Mouse (Mus musculus): ENCODE measurements around the gene Kncn. TPM values are rescaled to one million over a fixed set of nuclear protein-coding genes. Genes with fewer than 3 reads are reported as not detected.

The Kncn gene
- polyA plus RNA-seq, 1 experiment from 2014 or later: 0.09 TPM

DNA sequence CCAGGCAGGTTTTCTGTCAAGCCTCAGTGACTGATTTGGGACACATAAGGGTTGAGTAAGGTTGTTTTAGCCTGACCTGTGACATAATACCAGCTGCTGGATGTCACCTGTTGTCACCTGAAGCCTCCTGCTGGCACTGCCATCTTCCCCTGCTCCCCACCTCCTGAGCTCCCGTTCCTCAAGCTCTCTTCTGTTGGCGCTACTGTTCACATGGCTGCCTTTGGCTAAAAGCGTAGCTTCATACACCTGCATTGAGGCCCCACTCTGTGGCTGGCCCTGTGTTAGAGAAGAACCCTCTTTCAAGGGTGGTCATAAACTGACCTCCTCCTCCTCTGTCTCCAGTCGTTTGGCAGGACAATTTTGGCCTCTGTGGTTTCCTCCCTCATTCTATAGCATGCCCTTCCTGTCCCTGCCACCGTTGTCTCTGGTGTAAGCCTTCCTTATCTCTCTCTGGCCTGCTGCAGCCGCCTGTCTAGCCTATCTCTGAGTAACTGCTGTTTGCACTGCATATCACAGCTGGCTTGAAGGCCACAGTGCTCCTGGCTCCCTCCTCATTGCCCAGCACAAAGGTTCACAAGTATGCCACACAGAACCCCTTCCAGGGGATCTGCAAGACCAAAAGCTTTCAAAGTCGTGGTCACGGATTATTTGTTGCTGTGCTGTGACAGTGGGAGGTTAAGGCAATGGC, 35.1 kb upstream of the Kncn start:
- H3K36me3 ChIP-seq (ENCODE audit: control insufficient read depth, insufficient read depth, low read length): peaks cover 3% of the 10 kb centered on the region; the same call in 1 of the 2 replicates
- no peaks in the 10 kb centered on the region for H3K9me3 ChIP-seq (ENCODE audit: control insufficient read depth, low read length)
- no peak overlapping the region for H3K27ac ChIP-seq (ENCODE audit: low read depth, low read length)
- no peak overlapping the region for H3K4me3 ChIP-seq (ENCODE audit: low read depth, low read length)
- no peaks in the 10 kb centered on the region for H3K4me1 ChIP-seq (ENCODE audit: control insufficient read depth, insufficient read depth, low read length)
- WGBS: 66% methylated on average over 8 of the region's 8 CpGs
- no peak overlapping the region for H3K9ac ChIP-seq (replicated peaks; ENCODE audit: low read depth, low read length)
- no peaks in the 10 kb centered on the region for H3K27me3 ChIP-seq (ENCODE audit: control insufficient read depth, insufficient read depth, low read length)
- no peak overlapping the region for H3K4me2 ChIP-seq (ENCODE audit: low read depth, low read length)
- ATAC-seq (ENCODE audit: low read depth): no peak

DNA sequence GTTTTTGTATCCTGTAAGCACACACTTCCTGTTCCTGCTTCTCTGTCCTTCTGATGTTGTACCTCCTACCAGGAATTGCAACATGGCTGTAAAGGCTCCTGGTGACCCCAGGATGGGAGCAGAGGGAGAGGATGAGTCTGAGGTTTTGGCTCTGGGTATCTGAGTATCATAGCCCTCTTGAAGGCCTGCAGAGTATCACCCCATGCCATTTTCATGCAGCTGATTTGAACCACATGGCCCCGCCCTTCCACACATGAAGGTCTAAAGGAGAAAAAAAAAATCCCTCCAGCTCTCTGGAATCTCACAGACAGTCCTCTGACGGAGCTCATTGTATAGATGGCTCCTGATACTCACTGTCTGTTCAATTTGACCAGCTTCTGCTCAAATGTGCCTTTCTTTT, 34.1 kb upstream of the Kncn start:
- H3K36me3 ChIP-seq (ENCODE audit: control insufficient read depth, insufficient read depth, low read length): peaks cover 3% of the 10 kb centered on the region; the same call in 1 of the 2 replicates
- no peak overlapping the region for H3K4me3 ChIP-seq (ENCODE audit: low read depth, low read length)
- WGBS: 85% methylated on average over 2 of the region's 2 CpGs
- H3K27me3 ChIP-seq (ENCODE audit: control insufficient read depth, insufficient read depth, low read length): no peaks in the 10 kb centered on the region
- H3K27ac ChIP-seq (ENCODE audit: low read depth, low read length): no peak overlapping the region
- H3K4me2 ChIP-seq (ENCODE audit: low read depth, low read length): no peak overlapping the region
- peaks cover 3% of the 10 kb centered on the region; the same call in 1 of the 2 replicates for H3K4me1 ChIP-seq (ENCODE audit: control insufficient read depth, insufficient read depth, low read length)
- H3K9ac ChIP-seq (replicated peaks; ENCODE audit: low read depth, low read length): no peak overlapping the region
- H3K9me3 ChIP-seq (ENCODE audit: control insufficient read depth, low read length): no peaks in the 10 kb centered on the region
- no peak for ATAC-seq (ENCODE audit: low read depth)

DNA sequence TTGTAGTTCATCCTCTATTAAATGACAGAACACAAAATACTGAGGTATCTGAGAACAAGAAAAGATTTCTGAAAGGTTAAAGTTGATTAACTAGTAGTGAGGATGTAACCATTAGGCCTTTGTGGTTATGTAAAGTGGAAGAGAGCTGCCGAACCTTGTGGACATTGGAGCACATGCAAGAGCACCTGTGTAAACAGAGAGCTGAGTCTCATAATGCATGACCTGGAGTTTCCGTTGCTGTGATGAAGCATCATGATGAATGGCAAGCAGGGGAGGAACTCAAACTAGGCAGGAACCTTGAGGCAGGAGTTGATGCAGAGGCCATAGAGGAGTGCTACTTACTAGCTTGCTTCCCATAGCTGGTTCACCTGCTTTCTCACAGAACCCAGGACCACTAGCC, 33.6 kb upstream of the Kncn start:
- H3K9me3 ChIP-seq (ENCODE audit: control insufficient read depth, low read length): no peaks in the 10 kb centered on the region
- H3K27ac ChIP-seq (ENCODE audit: low read depth, low read length): no peak overlapping the region
- peaks cover 7% of the 10 kb centered on the region; the same call in 1 of the 2 replicates for H3K4me1 ChIP-seq (ENCODE audit: control insufficient read depth, insufficient read depth, low read length)
- H3K36me3 ChIP-seq (ENCODE audit: control insufficient read depth, insufficient read depth, low read length): peaks cover 3% of the 10 kb centered on the region; the same call in 1 of the 2 replicates
- 54% methylated on average over 2 of the region's 2 CpGs for WGBS
- no peaks in the 10 kb centered on the region for H3K27me3 ChIP-seq (ENCODE audit: control insufficient read depth, insufficient read depth, low read length)
- no peak for ATAC-seq (ENCODE audit: low read depth)
- H3K4me2 ChIP-seq (ENCODE audit: low read depth, low read length): no peak overlapping the region
- H3K9ac ChIP-seq (replicated peaks; ENCODE audit: low read depth, low read length): no peak overlapping the region
- no peak overlapping the region for H3K4me3 ChIP-seq (ENCODE audit: low read depth, low read length)

DNA sequence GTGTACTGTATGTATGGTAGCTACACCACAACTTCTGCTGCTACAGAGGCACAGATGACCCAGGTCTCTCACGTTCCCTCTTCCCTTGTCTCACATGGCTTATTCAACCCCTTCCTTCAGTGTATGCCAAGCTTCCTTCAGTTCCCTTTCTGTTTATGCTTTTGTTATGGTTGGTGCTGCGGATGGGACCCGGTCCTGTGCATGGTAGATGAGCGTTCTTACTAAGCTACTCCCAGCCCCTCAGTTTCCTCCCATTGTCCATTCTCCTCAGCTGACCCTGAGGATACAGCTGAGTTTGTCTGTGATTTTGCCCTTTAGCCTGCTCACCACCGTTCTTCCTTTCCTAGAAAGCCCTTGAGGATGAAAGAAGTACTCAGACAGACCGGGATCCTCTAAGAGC, 32.6 kb upstream of the Kncn start:
- H3K36me3 ChIP-seq (ENCODE audit: control insufficient read depth, insufficient read depth, low read length): peaks cover 3% of the 10 kb centered on the region; the same call in 1 of the 2 replicates
- H3K9ac ChIP-seq (replicated peaks; ENCODE audit: low read depth, low read length): no peak overlapping the region
- peaks cover 12% of the 10 kb centered on the region; the same call in 1 of the 2 replicates for H3K4me1 ChIP-seq (ENCODE audit: control insufficient read depth, insufficient read depth, low read length)
- no peaks in the 10 kb centered on the region for H3K9me3 ChIP-seq (ENCODE audit: control insufficient read depth, low read length)
- WGBS: 90% methylated on average over 6 of the region's 6 CpGs
- no peaks in the 10 kb centered on the region for H3K27me3 ChIP-seq (ENCODE audit: control insufficient read depth, insufficient read depth, low read length)
- H3K4me2 ChIP-seq (ENCODE audit: low read depth, low read length): no peak overlapping the region
- ATAC-seq (ENCODE audit: low read depth): no peak
- H3K27ac ChIP-seq (ENCODE audit: low read depth, low read length): no peak overlapping the region
- H3K4me3 ChIP-seq (ENCODE audit: low read depth, low read length): no peak overlapping the region

DNA sequence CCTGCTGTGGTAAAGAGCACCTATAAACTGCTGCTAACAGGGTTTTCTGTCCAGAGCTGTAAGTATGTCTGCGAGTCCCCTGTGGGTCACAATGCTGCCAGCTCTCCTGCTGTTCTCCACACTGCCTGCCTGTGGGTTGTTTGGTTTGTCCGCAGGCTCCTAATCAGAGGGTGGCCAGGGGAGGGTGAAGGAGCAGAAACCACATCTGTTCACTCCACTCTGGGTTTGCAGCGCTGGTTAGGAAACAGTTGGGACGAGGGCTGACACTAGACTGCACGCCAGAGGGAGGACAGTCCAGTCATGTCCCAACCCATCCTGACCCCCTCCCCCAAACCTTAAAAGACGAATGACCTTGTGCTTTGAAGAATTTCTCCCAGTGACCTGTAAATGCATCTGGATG, 29.1 kb upstream of the Kncn start:
- no peaks in the 10 kb centered on the region for H3K36me3 ChIP-seq (ENCODE audit: control insufficient read depth, insufficient read depth, low read length)
- peaks cover 12% of the 10 kb centered on the region; the same call in 1 of the 2 replicates for H3K4me1 ChIP-seq (ENCODE audit: control insufficient read depth, insufficient read depth, low read length)
- 41% methylated on average over 6 of the region's 6 CpGs for WGBS
- H3K9me3 ChIP-seq (ENCODE audit: control insufficient read depth, low read length): no peaks in the 10 kb centered on the region
- 0 out of 2 replicates have a peak, but pooled peaks have one; percentile 35 for ATAC-seq (ENCODE audit: low read depth)
- H3K4me2 ChIP-seq (ENCODE audit: low read depth, low read length): no peak overlapping the region
- H3K9ac ChIP-seq (replicated peaks; ENCODE audit: low read depth, low read length): no peak overlapping the region
- H3K27ac ChIP-seq (ENCODE audit: low read depth, low read length): no peak overlapping the region
- no peaks in the 10 kb centered on the region for H3K27me3 ChIP-seq (ENCODE audit: control insufficient read depth, insufficient read depth, low read length)
- H3K4me3 ChIP-seq (ENCODE audit: low read depth, low read length): no peak overlapping the region

DNA sequence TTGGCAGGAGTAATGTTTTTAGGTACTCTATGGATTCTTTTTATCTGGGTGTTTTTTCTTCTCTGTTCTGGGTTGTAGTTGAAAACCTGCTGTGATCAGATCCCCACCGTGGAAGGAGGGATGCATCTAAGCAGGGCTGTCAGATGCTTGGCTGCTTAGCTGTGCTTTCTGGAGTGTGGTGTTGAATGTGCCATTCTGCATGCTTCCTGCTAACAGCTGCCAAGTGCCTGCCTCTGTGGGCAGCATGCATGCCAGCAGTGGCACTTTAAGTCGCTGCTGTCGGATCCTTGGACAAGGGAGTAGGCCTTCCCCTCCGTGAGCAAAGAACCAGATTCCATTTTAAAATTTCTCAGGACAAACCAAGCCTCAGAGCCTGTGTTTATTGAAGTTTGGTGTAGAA, 28.6 kb upstream of the Kncn start:
- H3K4me3 ChIP-seq (ENCODE audit: low read depth, low read length): no peak overlapping the region
- H3K4me1 ChIP-seq (ENCODE audit: control insufficient read depth, insufficient read depth, low read length): peaks cover 12% of the 10 kb centered on the region; the same call in 1 of the 2 replicates
- H3K9me3 ChIP-seq (ENCODE audit: control insufficient read depth, low read length): no peaks in the 10 kb centered on the region
- H3K4me2 ChIP-seq (ENCODE audit: low read depth, low read length): no peak overlapping the region
- WGBS: 47% methylated on average over 4 of the region's 4 CpGs
- H3K9ac ChIP-seq (replicated peaks; ENCODE audit: low read depth, low read length): no peak overlapping the region; the same call in 1 of the 2 replicates
- H3K36me3 ChIP-seq (ENCODE audit: control insufficient read depth, insufficient read depth, low read length): no peaks in the 10 kb centered on the region
- H3K27ac ChIP-seq (ENCODE audit: low read depth, low read length): no peak overlapping the region
- no peaks in the 10 kb centered on the region for H3K27me3 ChIP-seq (ENCODE audit: control insufficient read depth, insufficient read depth, low read length)
- ATAC-seq (ENCODE audit: low read depth): no peak

DNA sequence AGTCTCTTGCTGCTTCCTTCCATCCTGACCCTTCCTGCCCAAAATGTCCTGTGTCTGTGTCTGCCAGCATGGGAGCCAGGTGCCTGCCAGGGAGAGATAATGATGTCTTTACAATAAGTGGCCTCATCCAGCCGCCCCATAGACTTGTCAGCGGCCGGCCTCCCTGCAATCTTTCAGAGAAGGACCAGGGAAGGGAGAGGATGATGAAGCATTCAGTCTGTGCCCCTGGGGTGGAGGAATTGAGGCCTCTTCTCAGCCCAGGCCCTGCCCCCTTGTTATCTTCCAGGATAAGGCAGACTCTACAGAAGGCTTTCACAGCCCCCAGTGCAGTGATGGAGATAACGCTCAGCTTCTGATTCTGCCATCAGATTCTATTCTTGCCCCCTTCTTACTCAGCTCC, 27.9 kb upstream of the Kncn start:
- 34% methylated on average over 4 of the region's 4 CpGs for WGBS
- H3K4me1 ChIP-seq (ENCODE audit: control insufficient read depth, insufficient read depth, low read length): peaks cover 12% of the 10 kb centered on the region; the same call in 1 of the 2 replicates
- no peak for ATAC-seq (ENCODE audit: low read depth)

DNA sequence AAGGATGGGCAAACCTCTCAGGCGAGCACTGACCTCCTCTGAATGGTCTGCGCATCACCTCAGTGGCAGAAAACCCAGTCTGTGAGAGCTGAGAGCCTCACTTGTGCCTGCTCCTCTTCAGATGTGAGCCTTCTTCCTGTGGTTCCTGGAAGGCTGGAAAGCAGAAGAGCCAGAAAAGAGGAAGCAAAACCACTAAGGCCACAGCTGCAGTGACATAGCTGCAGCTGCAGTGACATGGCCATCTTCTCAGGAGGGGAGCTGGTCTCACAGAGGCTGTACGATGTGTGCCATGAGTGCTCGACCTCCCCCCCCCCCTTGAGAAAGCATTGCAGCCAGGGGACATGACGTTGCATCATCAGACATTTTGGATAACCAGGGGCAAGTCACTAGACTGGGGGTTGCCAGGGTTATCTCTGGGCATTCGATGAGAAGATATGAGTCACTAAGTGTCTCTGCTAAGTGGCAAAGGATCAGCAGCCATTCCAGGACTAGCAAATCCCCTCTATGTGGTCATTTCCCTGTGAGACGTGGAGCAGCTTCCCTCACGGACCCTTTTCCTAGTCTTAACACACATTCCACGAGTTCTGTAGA, 26.8 kb upstream of the Kncn start:
- H3K36me3 ChIP-seq (ENCODE audit: control insufficient read depth, insufficient read depth, low read length): no peaks in the 10 kb centered on the region
- H3K27ac ChIP-seq (ENCODE audit: low read depth, low read length): no peak overlapping the region
- 82% methylated on average over 9 of the region's 9 CpGs for WGBS
- peaks cover 12% of the 10 kb centered on the region; the same call in 1 of the 2 replicates for H3K4me1 ChIP-seq (ENCODE audit: control insufficient read depth, insufficient read depth, low read length)
- H3K27me3 ChIP-seq (ENCODE audit: control insufficient read depth, insufficient read depth, low read length): no peaks in the 10 kb centered on the region
- H3K9me3 ChIP-seq (ENCODE audit: control insufficient read depth, low read length): no peaks in the 10 kb centered on the region
- H3K9ac ChIP-seq (replicated peaks; ENCODE audit: low read depth, low read length): no peak overlapping the region
- ATAC-seq (ENCODE audit: low read depth): no peak
- H3K4me2 ChIP-seq (ENCODE audit: low read depth, low read length): no peak overlapping the region
- H3K4me3 ChIP-seq (ENCODE audit: low read depth, low read length): no peak overlapping the region

More for the DNA sequence above, 27.9 kb upstream of the Kncn start:
- Histone ChIP-seq H3K4me3 (ENCODE audit: low read depth, low read length) (no peak overlapping the region), H3K9me3 (ENCODE audit: control insufficient read depth, low read length) (no peaks in the 10 kb centered on the region), H3K9ac (replicated peaks; ENCODE audit: low read depth, low read length) (peak overlapping the region; percentile 25), H3K27ac (ENCODE audit: low read depth, low read length) (peak overlapping the region; percentile 57; the same call in 1 of the 2 replicates), H3K36me3 (ENCODE audit: control insufficient read depth, insufficient read depth, low read length) (no peaks in the 10 kb centered on the region), H3K27me3 (ENCODE audit: control insufficient read depth, insufficient read depth, low read length) (no peaks in the 10 kb centered on the region), H3K4me2 (ENCODE audit: low read depth, low read length) (no peak overlapping the region)

DNA sequence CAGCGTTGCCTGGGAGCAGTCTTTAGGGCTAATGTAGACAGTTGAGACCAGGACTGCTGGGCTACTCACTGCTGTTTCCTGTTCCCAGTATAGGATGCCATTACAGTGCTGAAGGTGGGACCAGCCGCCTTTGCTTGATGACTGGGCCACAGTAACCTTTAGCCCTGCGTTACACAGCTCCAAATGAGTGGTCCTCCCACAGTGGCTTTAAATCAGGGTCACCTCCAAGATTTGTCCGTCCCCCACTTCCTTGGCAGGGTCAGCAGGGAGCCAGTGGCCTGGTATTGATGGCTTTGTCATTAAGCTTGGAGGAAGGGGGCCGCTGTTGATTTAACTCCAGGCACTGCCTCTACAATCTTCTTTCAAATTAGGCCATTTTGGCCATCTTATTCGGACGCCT, 20.8 kb upstream of the Kncn start:
- peaks cover 5% of the 10 kb centered on the region; the same call in 1 of the 2 replicates for H3K4me1 ChIP-seq (ENCODE audit: control insufficient read depth, insufficient read depth, low read length)
- no peak overlapping the region for H3K27ac ChIP-seq (ENCODE audit: low read depth, low read length)
- H3K4me3 ChIP-seq (ENCODE audit: low read depth, low read length): no peak overlapping the region
- H3K27me3 ChIP-seq (ENCODE audit: control insufficient read depth, insufficient read depth, low read length): no peaks in the 10 kb centered on the region
- no peak overlapping the region for H3K9ac ChIP-seq (replicated peaks; ENCODE audit: low read depth, low read length)
- ATAC-seq (ENCODE audit: low read depth): no peak
- WGBS: 38% methylated on average over 7 of the region's 7 CpGs
- no peaks in the 10 kb centered on the region for H3K9me3 ChIP-seq (ENCODE audit: control insufficient read depth, low read length)
- no peaks in the 10 kb centered on the region for H3K36me3 ChIP-seq (ENCODE audit: control insufficient read depth, insufficient read depth, low read length)
- no peak overlapping the region for H3K4me2 ChIP-seq (ENCODE audit: low read depth, low read length)
